Mouse (Mus musculus): ENCODE data around the gene Tmed10. TPM values are rescaled to one million over a fixed set of nuclear protein-coding genes. Genes with fewer than 3 reads are reported as not detected.
A peak's percentile ranks its signal among the peaks of the same experiment; 100 is the strongest.

Tmed10 gene
- polyA plus RNA-seq, 1 experiment from 2014 or later, result 269 TPM

DNA sequence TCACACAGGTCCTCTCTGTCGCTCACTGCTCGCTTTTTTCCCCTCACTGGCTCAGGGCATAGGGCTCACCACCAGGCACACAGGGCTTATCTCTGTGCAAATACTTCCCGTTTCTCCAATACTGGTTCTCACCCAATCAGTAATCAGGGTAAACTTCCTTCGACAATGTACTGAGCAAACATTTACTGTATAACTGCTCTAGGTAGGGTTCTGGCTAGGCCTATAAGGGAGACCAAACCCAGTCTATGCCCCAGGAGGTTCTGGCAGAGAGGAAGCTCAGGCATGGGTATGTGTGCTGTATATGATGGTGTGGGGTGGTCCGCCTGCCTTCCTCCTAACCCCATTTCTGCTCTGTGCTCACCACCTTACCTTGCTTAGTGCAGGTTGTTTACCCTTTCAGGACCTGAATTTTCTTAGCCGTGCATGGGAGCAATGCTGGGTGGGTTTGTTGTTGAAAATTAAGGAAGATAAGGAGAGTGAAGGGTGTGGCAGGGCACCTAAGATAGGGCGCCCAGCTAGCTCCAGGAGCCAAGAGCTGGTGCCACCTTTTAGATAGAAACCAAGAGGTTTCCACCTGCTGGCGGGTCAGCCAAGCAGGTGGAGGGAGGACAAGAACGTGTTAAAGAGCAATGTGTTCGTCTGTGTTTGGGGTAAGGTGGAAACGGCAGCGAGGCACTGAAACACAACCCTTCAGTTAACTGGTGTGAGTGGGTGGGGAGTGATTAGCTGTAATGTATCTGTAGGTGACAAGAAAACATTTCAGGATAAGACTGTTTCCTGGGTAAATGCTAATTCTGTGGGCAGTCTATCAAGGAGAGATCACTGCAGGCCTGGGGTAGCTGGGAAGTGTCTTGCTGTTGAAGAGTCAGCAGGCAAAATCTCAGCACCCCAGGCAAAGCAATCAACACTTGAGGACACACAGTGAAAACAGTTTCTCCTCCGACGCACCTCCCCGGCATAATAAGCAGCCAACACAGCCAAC, 14.8 kb upstream of the Tmed10 start:
- 80% methylated on average over 15 of the region's 15 CpGs for WGBS
- H3K9me3 ChIP-seq (replicated peaks), result no peaks in the 10 kb centered on the region
- no peaks in the 10 kb centered on the region for H3K27me3 ChIP-seq (ENCODE audit: low read depth, poor library complexity, severe bottlenecking)
- H3K36me3 ChIP-seq, result no peaks in the 10 kb centered on the region
- DNase-seq (ENCODE audit: low spot score), result no peak
- H3K27ac ChIP-seq (replicated peaks), result no peak overlapping the region
- H3K4me1 ChIP-seq, result no peaks in the 10 kb centered on the region; the same call in 1 of the 2 replicates
- no peak overlapping the region for H3K4me3 ChIP-seq

DNA sequence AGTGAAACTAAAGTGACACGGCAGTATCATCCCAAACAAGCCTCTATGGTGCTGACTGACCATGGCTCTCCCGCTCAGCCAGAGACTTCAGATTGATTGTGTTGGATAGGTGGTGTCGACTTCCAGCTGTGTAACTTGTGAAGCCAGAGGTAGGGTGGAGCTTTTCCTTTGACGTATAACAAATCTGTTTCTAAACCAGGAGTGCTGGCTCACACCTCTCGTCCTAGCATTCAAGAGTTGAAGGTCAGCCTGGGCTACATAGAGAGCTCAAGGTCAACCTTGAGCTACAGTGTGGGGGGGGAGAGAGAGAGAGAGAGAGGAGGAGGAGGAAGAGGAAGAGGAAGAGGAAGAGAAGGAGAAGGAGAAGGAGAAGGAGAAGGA, 11.3 kb upstream of the Tmed10 start:
- whole genome bisulfite sequencing, result 68% methylated on average over 5 of the region's 5 CpGs
- H3K4me1 ChIP-seq, result no peaks in the 10 kb centered on the region; the same call in 1 of the 2 replicates
- no peak overlapping the region for H3K4me3 ChIP-seq
- no peaks in the 10 kb centered on the region for H3K36me3 ChIP-seq
- H3K27me3 ChIP-seq (ENCODE audit: low read depth, poor library complexity, severe bottlenecking), result no peaks in the 10 kb centered on the region
- DNase-seq (ENCODE audit: low spot score), result no peak
- no peak overlapping the region for H3K27ac ChIP-seq (replicated peaks)
- no peaks in the 10 kb centered on the region for H3K9me3 ChIP-seq (replicated peaks)

DNA sequence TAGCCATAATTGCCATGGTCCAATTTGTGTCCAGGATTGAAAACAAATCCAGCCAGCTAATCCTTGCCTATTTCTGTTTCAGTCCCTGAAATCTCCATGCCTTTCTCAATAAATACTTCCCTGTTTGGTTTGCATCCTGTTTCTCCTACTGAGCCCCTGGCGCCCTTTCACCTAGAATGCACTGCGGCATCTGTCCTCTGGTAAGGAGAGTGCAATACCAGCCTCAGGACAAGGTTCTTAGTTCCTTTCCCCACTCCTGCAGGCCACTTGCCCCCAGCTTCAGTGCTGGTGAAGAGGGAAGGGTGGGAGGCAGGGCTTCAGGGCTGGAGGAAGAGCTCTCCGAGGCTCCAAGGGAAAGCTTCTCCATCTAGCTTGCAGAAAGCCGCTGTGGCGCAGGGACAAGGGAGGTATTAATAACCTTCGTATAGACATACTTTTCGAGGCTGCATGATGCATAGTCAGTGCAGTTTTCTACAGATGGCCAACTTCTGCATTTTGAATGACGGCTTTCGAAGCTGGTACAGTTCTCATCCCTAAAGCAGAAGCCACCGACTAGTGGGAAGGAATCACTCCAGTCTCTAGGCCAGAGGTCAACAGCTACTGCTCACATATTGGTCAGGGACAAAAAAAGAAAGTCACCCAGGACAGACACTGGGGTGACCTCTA, 10.8 kb upstream of the Tmed10 start:
- WGBS, result 87% methylated on average over 10 of the region's 10 CpGs
- no peaks in the 10 kb centered on the region for H3K36me3 ChIP-seq
- no peaks in the 10 kb centered on the region for H3K27me3 ChIP-seq (ENCODE audit: low read depth, poor library complexity, severe bottlenecking)
- no peaks in the 10 kb centered on the region for H3K9me3 ChIP-seq (replicated peaks)
- no peaks in the 10 kb centered on the region; the same call in 1 of the 2 replicates for H3K4me1 ChIP-seq
- H3K4me3 ChIP-seq, result no peak overlapping the region
- H3K27ac ChIP-seq (replicated peaks), result no peak overlapping the region
- no peak for DNase-seq (ENCODE audit: low spot score)

DNA sequence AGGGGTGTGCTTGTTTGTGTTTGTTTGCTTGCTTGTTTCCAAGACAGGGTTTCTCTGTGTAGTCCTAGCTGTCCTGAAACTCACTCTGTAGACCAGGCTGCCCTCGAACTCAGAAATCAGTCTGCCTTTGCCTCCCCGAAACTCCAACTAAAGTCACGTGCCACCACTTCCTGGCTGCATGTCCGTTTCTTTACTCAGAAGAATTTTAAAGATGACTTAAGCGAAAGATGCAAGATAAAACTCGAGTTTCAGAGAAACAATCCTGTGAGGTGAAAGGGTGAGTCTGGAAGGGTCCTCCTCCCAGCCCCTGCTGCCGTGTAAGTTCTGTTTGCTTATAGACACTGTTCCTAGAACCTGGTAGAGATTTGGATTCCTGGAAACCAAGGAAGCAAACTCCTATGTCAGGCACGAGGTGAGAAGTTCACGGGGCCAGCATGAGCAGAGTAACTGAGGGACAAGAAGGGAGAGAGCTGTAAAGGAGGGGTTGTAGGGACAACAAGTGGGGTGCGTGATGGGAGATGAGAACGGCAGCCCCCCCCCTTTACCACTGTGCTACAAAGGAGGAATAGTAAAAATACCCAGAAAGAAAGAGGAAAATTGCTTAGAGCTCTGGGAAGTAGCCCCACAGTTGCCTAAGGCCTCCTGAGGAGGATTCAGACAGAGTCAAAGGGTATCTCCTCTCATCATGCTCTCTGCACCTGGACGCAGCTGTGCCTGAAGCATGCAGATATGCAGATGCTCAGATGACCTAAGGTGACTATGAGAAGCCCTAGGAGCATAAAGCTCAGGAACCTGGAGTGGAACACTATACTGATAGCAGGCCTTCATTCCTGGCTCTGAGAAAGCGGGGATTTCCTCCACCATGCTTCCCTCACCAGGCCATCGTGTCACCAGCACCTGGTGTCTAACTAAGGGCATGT, 8.4 kb upstream of the Tmed10 start:
- Histone ChIP-seq H3K4me1 (peaks cover 5% of the 10 kb centered on the region; the same call in 1 of the 2 replicates), H3K27me3 (ENCODE audit: low read depth, poor library complexity, severe bottlenecking) (no peaks in the 10 kb centered on the region), H3K36me3 (no peaks in the 10 kb centered on the region), H3K9me3 (replicated peaks) (no peaks in the 10 kb centered on the region), H3K4me3 (no peak overlapping the region), H3K27ac (replicated peaks) (no peak overlapping the region)
- 83% methylated on average over 14 of the region's 14 CpGs for WGBS
- DNase-seq (ENCODE audit: low spot score), result no peak

DNA sequence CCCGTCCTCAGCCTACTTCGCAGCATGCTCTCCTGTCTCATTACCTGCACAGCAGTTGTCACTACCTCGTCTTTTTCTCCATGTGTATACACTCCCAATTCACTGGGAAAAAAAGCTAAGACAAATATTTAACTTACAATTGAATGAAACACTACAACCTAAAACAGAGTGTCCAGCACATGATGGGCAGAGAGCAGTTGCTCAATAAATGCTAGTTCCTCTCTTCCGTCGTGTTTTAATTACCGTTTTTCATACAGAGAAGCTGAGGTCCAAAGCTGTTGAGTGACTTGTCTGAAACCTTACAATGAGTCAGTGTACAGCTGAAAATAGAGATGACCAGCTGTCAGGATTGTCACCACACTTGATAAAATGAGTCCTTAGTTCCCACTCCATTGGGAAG, 6.9 kb upstream of the Tmed10 start:
- H3K9me3 ChIP-seq (replicated peaks), result no peaks in the 10 kb centered on the region
- WGBS, result 91% methylated on average over 6 of the region's 6 CpGs

DNA sequence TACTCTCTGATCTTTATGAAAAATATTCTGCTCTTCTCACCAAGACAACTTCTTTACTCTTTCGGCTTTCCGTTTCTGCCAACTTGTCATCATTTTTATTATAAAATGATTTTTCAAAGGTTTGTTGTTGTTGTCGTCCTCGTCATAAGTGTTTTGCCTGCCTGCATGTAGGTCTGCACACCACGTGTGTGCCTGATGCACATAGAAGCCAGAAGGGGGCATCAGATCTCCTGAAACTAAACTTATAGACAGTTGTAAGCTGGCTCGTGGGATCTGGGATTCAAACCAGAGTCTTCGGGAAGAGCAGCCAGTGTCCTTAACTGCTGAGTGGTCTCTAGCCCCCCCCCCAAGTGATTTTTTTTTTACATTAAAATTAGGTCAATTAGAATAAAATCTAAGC, 6.3 kb upstream of the Tmed10 start:
- no peak overlapping the region for H3K27ac ChIP-seq (replicated peaks)
- 76% methylated on average over 7 of the region's 7 CpGs for whole genome bisulfite sequencing
- no peak for DNase-seq (ENCODE audit: low spot score)
- peaks cover 5% of the 10 kb centered on the region; the same call in 1 of the 2 replicates for H3K4me1 ChIP-seq
- no peaks in the 10 kb centered on the region for H3K36me3 ChIP-seq
- no peaks in the 10 kb centered on the region for H3K9me3 ChIP-seq (replicated peaks)
- H3K27me3 ChIP-seq (ENCODE audit: low read depth, poor library complexity, severe bottlenecking), result no peaks in the 10 kb centered on the region
- H3K4me3 ChIP-seq, result no peak overlapping the region

More for the DNA sequence above, 6.9 kb upstream of the Tmed10 start:
- Histone ChIP-seq H3K4me3 (no peak overlapping the region), H3K36me3 (no peaks in the 10 kb centered on the region), H3K4me1 (peaks cover 5% of the 10 kb centered on the region; the same call in 1 of the 2 replicates), H3K27ac (replicated peaks) (no peak overlapping the region), H3K27me3 (ENCODE audit: low read depth, poor library complexity, severe bottlenecking) (no peaks in the 10 kb centered on the region)
- DNase-seq (ENCODE audit: low spot score), result no peak

DNA sequence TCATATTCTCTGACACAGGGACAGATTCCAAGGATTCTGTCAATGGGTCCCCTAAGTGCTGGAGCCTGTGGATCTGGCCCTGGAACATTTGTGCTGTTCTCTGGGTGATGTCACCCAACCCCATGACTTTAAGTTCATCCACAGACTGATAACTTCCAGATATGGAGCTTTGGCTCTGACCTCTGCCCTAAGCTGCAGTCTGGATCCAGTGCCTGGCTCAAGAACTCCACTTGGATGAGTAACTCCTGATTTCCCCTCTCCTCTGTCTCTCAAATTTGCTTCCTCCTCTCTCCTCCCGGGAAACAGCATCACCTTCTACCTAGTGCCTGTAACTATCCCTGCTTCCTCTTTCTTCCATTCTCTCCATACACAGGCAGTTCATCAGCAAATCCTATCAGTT, 5.7 kb upstream of the Tmed10 start:
- 75% methylated on average over 1 of the region's 1 CpGs for WGBS
- Histone ChIP-seq H3K9me3 (replicated peaks) (no peaks in the 10 kb centered on the region), H3K27me3 (ENCODE audit: low read depth, poor library complexity, severe bottlenecking) (no peaks in the 10 kb centered on the region), H3K36me3 (no peaks in the 10 kb centered on the region), H3K4me3 (no peak overlapping the region), H3K4me1 (peaks cover 9% of the 10 kb centered on the region; the same call in 1 of the 2 replicates), H3K27ac (replicated peaks) (no peak overlapping the region)
- no peak for DNase-seq (ENCODE audit: low spot score)

DNA sequence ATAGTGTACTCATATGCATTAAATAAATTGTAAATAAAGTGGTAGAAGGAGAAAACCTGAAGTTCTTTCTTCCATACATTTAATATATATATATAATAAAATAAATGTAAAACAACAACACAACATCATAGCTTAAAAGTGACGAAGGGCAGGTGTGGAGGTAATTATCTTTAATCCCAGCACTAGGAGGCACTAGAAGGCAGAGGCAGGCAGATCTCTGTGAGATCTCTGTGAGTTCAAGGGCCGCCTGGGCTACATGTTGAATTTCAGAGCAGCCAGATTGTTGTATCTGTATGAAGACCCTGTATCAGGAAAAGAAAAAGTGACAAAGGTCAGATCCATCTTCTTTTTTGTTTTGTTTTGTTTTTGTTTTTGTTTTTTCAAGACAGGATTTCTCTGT, 3.6 kb upstream of the Tmed10 start:
- no peaks in the 10 kb centered on the region for H3K36me3 ChIP-seq
- H3K9me3 ChIP-seq (replicated peaks), result no peaks in the 10 kb centered on the region
- 86% methylated on average over 2 of the region's 2 CpGs for WGBS
- no peak for DNase-seq (ENCODE audit: low spot score)
- H3K27me3 ChIP-seq (ENCODE audit: low read depth, poor library complexity, severe bottlenecking), result no peaks in the 10 kb centered on the region
- no peak overlapping the region for H3K27ac ChIP-seq (replicated peaks)
- H3K4me1 ChIP-seq, result peaks cover 14% of the 10 kb centered on the region
- H3K4me3 ChIP-seq, result no peak overlapping the region

DNA sequence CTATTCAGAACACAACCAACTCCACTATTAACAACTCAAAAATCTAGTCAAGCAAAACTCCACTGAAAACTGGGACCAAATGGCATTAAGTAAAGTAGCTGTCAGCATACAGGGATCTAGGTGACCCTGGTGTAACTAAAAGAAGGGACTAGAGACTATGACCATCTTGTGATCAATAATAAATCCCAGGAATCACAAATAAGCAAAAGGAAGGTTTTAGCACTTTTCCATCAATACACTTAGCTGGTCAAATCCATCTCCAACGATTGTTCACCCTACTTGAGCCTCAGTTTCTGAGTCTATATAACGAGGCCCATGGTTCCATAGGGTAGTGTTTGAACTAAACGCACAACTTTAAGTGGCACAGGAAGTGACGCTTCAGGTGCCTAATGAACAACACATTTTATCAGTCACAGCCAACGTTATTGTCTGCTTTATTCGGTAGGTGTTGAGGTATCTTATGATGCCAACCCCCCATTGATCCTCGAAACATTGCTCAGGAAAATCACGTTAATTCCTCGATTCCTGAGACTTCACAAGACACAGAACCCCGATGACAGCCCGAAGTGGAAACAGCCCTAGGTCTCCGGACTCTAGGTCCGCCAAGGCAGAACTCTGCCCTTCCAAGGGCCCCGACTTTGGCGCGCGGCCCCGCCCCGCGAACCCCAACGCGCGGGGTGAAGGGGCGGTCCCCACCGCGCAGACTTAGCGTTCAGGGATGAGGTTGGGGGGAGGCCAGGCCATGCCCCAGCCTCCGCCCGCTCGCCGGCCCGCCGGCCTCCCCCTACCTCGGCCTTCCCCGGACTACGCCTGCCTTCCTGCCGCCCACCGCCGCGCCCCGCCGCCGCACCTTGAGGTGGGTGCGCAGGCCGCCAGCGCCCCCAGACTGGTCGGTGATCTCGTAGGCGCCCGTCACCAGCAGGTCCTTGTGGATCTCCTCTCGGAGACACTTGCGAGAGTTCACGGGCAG, 771 bp downstream of the Tmed10 start:
- Histone ChIP-seq H3K27me3 (ENCODE audit: low read depth, poor library complexity, severe bottlenecking) (no peaks in the 10 kb centered on the region), H3K4me3 (peak overlapping the region; percentile 99), H3K36me3 (no peaks in the 10 kb centered on the region), H3K9me3 (replicated peaks) (no peaks in the 10 kb centered on the region), H3K27ac (replicated peaks) (peak overlapping the region; percentile 97), H3K4me1 (peaks cover 23% of the 10 kb centered on the region)
- WGBS, result 2% methylated on average over 53 of the region's 53 CpGs
- DNase-seq (ENCODE audit: low spot score), result peak; percentile 60

DNA sequence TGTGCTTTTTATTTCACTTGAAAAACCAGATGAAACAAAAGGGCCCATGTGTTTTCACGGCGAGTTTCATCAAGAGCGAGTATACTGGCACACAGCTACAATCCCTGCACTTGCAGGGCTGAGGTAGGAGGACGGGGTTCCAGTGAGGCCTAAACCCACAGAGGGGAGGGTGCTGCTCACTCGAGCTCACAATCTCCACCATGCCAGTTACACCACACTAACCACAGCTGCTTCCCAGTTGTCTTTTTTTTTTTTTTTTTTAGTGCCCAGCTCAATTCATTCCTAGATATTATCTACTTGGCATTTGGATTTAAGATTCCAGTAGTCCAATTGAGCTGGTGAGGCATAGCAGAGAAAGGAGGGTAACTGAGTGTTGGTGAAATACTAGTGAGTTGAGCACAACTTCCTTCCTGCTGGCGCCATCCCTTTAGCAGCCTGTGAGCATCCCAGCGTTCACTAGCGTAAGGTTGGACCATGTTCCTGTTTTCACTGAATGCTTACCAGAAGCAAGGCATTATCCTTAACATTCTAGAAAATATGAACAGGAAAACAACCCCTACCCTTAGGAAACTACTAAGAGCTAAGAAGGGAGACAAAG, 2.5 kb downstream of the Tmed10 start:
- 82% methylated on average over 8 of the region's 8 CpGs for WGBS

DNA sequence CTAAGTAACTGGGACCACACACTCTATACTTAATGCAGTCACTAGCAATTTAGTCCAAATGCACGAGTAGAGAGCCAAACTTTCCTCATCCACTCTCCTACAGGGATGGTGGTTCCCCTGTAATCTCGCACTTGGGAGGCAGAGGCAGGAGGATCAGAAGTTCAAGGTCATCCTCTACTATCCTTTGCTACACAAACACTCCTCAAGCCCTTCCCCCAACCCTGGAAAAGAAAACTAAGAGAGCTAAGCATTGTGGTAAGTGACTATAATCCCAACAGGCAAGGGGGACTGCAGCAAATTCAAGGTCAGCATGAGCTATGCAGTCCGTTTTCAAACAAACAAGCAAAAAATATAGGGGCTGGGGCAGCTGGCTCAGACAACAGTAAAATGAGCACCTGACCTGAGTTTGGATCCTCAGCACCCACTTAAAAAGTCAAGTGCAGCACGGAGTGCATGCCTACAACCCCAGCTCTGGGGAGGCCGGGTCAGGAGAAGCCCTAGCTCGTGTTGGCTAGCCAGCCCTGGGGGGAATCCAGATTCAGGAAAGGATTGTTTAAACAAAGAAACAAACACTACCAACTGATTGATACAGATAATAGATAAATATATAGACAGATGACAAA, 6.1 kb downstream of the Tmed10 start:
- H3K9me3 ChIP-seq (replicated peaks), result no peaks in the 10 kb centered on the region; the same call in 1 of the 2 replicates
- 88% methylated on average over 6 of the region's 6 CpGs for WGBS
- H3K4me1 ChIP-seq, result peaks cover 16% of the 10 kb centered on the region
- H3K4me3 ChIP-seq, result no peak overlapping the region
- DNase-seq (ENCODE audit: low spot score), result no peak
- H3K36me3 ChIP-seq, result peaks cover 16% of the 10 kb centered on the region
- H3K27me3 ChIP-seq (ENCODE audit: low read depth, poor library complexity, severe bottlenecking), result no peaks in the 10 kb centered on the region
- no peak overlapping the region for H3K27ac ChIP-seq (replicated peaks)

More for the DNA sequence above, 2.5 kb downstream of the Tmed10 start:
- H3K4me1 ChIP-seq, result peaks cover 23% of the 10 kb centered on the region
- DNase-seq (ENCODE audit: low spot score), result no peak
- H3K27me3 ChIP-seq (ENCODE audit: low read depth, poor library complexity, severe bottlenecking), result no peaks in the 10 kb centered on the region
- no peaks in the 10 kb centered on the region for H3K9me3 ChIP-seq (replicated peaks)
- H3K27ac ChIP-seq (replicated peaks), result no peak overlapping the region
- H3K4me3 ChIP-seq, result peak overlapping the region; percentile 99; the same call in 1 of the 2 replicates
- H3K36me3 ChIP-seq, result no peaks in the 10 kb centered on the region

All from midbrain, embryonic 10.5 days (tissue).